Mouse (Mus musculus): ENCODE data around the gene Dlgap3. TPM values are rescaled to one million over a fixed set of nuclear protein-coding genes. Genes with fewer than 3 reads are reported as not detected.

Gene Dlgap3
- polyA plus RNA-seq, 1 experiment = 0.54 TPM

- no peak for DNase-seq
- Histone ChIP-seq H3K4me1 (ENCODE audit: control insufficient read depth, insufficient read depth, low read length) (no peaks in the 10 kb centered on the region), H3K4me3 (replicated peaks; ENCODE audit: extremely low read depth, low read depth, low read length) (no peak overlapping the region)
- WGBS = 51% methylated on average over 4 of the region's 4 CpGs
- TF ChIP-seq POLR2A (IDR thresholded peaks at IDR 0.05; ENCODE audit: borderline replicate concordance, extremely low read depth, low read depth, low read length) (no peak), CTCF (IDR thresholded peaks at IDR 0.05; ENCODE audit: insufficient read depth, low read length) (no peak)
Measured at GRCm38 (mm10) chr4:127226067-127226466, 57.1 kb downstream of the Dlgap3 start.

GRCm38 (mm10) chr4:127227051-127227673 lies 58.2 kb downstream of the Dlgap3 start:
- no peak for DNase-seq
- TF ChIP-seq CTCF (IDR thresholded peaks at IDR 0.05; ENCODE audit: insufficient read depth, low read length) (no peak), POLR2A (IDR thresholded peaks at IDR 0.05; ENCODE audit: borderline replicate concordance, extremely low read depth, low read depth, low read length) (no peak)
- WGBS = 24% methylated on average over 17 of the region's 17 CpGs
- H3K4me3 ChIP-seq (replicated peaks; ENCODE audit: extremely low read depth, low read depth, low read length) = no peak overlapping the region
- H3K4me1 ChIP-seq (ENCODE audit: control insufficient read depth, insufficient read depth, low read length) = no peaks in the 10 kb centered on the region

DNA sequence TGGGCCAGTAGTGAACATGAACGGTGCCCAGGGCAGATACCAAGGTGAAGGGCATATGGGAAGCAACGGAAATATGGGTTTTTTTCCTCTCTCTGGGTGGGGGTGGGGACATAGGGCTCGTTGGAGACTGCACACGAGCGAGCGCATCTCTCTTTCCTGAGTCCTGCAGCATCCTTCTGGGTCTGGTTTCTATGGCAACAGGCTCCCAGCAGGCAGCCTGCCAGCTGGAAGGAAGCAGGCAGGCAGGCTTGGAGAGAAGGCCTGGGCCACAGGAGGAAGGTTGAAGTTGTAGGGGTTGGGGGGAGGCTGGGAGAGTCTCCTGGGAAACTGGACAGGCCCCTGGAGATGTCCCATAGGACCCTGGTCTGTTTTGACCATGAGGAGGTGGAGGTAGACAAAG lies 63.0 kb downstream of the Dlgap3 start:
- Histone ChIP-seq H3K4me1 (ENCODE audit: control insufficient read depth, insufficient read depth, low read length) (0 out of 2 replicates have a peak, but pooled peaks cover 2% of the 10 kb centered on the region), H3K4me3 (replicated peaks; ENCODE audit: extremely low read depth, low read depth, low read length) (no peak overlapping the region)
- TF ChIP-seq CTCF (IDR thresholded peaks at IDR 0.05; ENCODE audit: insufficient read depth, low read length) = no peak
- TF ChIP-seq POLR2A (IDR thresholded peaks at IDR 0.05; ENCODE audit: borderline replicate concordance, extremely low read depth, low read depth, low read length) = no peak
- WGBS = 43% methylated on average over 6 of the region's 6 CpGs
- DNase-seq = no peak

- no peak for TF ChIP-seq CTCF (IDR thresholded peaks at IDR 0.05; ENCODE audit: insufficient read depth, low read length)
- TF ChIP-seq POLR2A (IDR thresholded peaks at IDR 0.05; ENCODE audit: borderline replicate concordance, extremely low read depth, low read depth, low read length) = no peak
- DNase-seq = no peak
- Histone ChIP-seq H3K4me3 (replicated peaks; ENCODE audit: extremely low read depth, low read depth, low read length) (no peak overlapping the region), H3K4me1 (ENCODE audit: control insufficient read depth, insufficient read depth, low read length) (0 out of 2 replicates have a peak, but pooled peaks cover 2% of the 10 kb centered on the region)
- 66% methylated on average over 5 of the region's 5 CpGs for WGBS
Measured at GRCm38 (mm10) chr4:127232551-127232950, 63.5 kb downstream of the Dlgap3 start.

DNA sequence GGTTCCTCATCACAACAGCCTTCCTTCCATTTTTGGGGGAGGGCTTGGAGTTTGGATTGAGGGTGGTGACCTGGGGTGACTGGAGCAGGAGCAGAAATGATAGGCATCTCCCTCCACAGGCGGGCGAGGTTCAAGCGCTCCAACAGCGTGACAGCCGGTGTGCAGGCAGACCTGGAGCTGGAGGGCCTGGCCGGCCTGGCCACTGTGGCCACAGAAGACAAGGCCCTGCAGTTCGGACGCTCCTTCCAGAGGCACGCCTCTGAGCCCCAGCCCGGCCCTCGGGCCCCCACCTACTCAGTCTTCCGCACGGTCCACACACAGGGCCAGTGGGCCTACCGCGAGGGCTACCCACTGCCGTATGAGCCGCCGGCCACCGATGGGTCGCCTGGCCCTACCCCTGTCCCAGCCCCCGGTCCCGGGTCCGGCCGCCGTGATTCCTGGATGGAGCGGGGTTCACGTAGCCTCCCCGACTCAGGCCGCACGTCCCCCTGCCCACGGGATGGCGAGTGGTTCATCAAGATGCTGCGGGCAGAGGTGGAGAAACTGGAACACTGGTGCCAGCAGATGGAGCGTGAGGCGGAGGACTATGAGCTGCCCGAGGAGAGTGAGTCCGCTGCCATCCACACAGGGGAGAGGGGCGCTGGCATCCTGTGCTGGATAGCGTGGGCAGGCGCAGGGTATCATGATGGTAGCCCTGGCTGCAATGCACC lies 64.6 kb downstream of the Dlgap3 start:
- H3K4me3 ChIP-seq (replicated peaks; ENCODE audit: extremely low read depth, low read depth, low read length) = no peak overlapping the region
- 82% methylated on average over 40 of the region's 40 CpGs for WGBS
- no peak for TF ChIP-seq CTCF (IDR thresholded peaks at IDR 0.05; ENCODE audit: insufficient read depth, low read length)
- no peak for DNase-seq
- 0 out of 2 replicates have a peak, but pooled peaks cover 2% of the 10 kb centered on the region for H3K4me1 ChIP-seq (ENCODE audit: control insufficient read depth, insufficient read depth, low read length)

- TF ChIP-seq CTCF (IDR thresholded peaks at IDR 0.05; ENCODE audit: insufficient read depth, low read length) (peak; percentile 68), POLR2A (IDR thresholded peaks at IDR 0.05; ENCODE audit: borderline replicate concordance, extremely low read depth, low read depth, low read length) (no peak)
Measured at GRCm38 (mm10) chr4:127235742-127236487, 66.9 kb downstream of the Dlgap3 start.

GRCm38 (mm10) chr4:127236631-127237030 lies 67.6 kb downstream of the Dlgap3 start:
- TF ChIP-seq POLR2A (IDR thresholded peaks at IDR 0.05; ENCODE audit: borderline replicate concordance, extremely low read depth, low read depth, low read length) = no peak
- no peak for TF ChIP-seq CTCF (IDR thresholded peaks at IDR 0.05; ENCODE audit: insufficient read depth, low read length)
- Histone ChIP-seq H3K4me3 (replicated peaks; ENCODE audit: extremely low read depth, low read depth, low read length) (peak overlapping the region; percentile 39), H3K4me1 (ENCODE audit: control insufficient read depth, insufficient read depth, low read length) (0 out of 2 replicates have a peak, but pooled peaks cover 2% of the 10 kb centered on the region)
- 5% methylated on average over 14 of the region's 14 CpGs for WGBS
- no peak for DNase-seq

More at GRCm38 (mm10) chr4:127235742-127236487, 66.9 kb downstream of the Dlgap3 start:
- peak overlapping the region; percentile 39 for H3K4me3 ChIP-seq (replicated peaks; ENCODE audit: extremely low read depth, low read depth, low read length)
- DNase-seq = peak; percentile 86
- 0 out of 2 replicates have a peak, but pooled peaks cover 2% of the 10 kb centered on the region for H3K4me1 ChIP-seq (ENCODE audit: control insufficient read depth, insufficient read depth, low read length)
- WGBS = 1% methylated on average over 67 of the region's 67 CpGs

DNA sequence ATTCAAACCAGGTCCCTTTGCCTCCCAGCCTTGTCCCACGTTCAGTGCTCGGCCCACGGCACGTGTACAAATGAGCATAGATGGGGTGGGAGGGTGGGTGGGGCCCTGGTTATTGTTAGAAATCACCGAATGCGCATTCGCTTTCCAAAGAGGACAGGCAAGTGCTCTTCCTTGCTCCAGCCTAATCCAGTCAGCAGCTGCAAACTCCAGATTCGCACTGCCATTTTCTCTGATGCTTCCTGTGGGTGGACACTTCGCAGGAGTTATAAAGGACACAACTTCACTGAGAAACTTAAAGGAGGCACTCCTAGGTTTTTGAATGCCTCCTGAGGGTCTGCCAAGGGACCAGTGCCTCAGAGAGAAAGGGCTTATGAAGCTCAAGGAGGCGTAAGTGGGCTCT lies 68.3 kb downstream of the Dlgap3 start:
- TF ChIP-seq POLR2A (IDR thresholded peaks at IDR 0.05; ENCODE audit: borderline replicate concordance, extremely low read depth, low read depth, low read length) (no peak), CTCF (IDR thresholded peaks at IDR 0.05; ENCODE audit: insufficient read depth, low read length) (no peak)
- 69% methylated on average over 10 of the region's 10 CpGs for WGBS

GRCm38 (mm10) chr4:127242696-127243095 lies 73.7 kb downstream of the Dlgap3 start:
- TF ChIP-seq CTCF (IDR thresholded peaks at IDR 0.05; ENCODE audit: insufficient read depth, low read length) = no peak
- TF ChIP-seq POLR2A (IDR thresholded peaks at IDR 0.05; ENCODE audit: borderline replicate concordance, extremely low read depth, low read depth, low read length) = no peak
- DNase-seq = no peak
- 33% methylated on average over 6 of the region's 6 CpGs for WGBS

More for the DNA sequence above, 68.3 kb downstream of the Dlgap3 start:
- H3K4me3 ChIP-seq (replicated peaks; ENCODE audit: extremely low read depth, low read depth, low read length) = no peak overlapping the region
- H3K4me1 ChIP-seq (ENCODE audit: control insufficient read depth, insufficient read depth, low read length) = 0 out of 2 replicates have a peak, but pooled peaks cover 2% of the 10 kb centered on the region
- no peak for DNase-seq

More at GRCm38 (mm10) chr4:127242696-127243095, 73.7 kb downstream of the Dlgap3 start:
- Histone ChIP-seq H3K4me1 (ENCODE audit: control insufficient read depth, insufficient read depth, low read length) (peaks cover 6% of the 10 kb centered on the region), H3K4me3 (replicated peaks; ENCODE audit: extremely low read depth, low read depth, low read length) (no peak overlapping the region)

Measured in lung, adult 2 months (tissue).